Mouse (Mus musculus) heart, adult 9 months (tissue): ENCODE measurements around the gene Mindy4.

Experiments
- DNase-seq, 2 experiments: peaks; one replicate each; pipeline ENCODE4 v3.0.0; 2022; ENCODE audit warnings: low spot score in 2 of 2

Gene Mindy4

GRCm38 (mm10) chr6:55207786-55208185, 4.6 kb downstream of the Mindy4 start:
- no peak for DNase-seq

DNA sequence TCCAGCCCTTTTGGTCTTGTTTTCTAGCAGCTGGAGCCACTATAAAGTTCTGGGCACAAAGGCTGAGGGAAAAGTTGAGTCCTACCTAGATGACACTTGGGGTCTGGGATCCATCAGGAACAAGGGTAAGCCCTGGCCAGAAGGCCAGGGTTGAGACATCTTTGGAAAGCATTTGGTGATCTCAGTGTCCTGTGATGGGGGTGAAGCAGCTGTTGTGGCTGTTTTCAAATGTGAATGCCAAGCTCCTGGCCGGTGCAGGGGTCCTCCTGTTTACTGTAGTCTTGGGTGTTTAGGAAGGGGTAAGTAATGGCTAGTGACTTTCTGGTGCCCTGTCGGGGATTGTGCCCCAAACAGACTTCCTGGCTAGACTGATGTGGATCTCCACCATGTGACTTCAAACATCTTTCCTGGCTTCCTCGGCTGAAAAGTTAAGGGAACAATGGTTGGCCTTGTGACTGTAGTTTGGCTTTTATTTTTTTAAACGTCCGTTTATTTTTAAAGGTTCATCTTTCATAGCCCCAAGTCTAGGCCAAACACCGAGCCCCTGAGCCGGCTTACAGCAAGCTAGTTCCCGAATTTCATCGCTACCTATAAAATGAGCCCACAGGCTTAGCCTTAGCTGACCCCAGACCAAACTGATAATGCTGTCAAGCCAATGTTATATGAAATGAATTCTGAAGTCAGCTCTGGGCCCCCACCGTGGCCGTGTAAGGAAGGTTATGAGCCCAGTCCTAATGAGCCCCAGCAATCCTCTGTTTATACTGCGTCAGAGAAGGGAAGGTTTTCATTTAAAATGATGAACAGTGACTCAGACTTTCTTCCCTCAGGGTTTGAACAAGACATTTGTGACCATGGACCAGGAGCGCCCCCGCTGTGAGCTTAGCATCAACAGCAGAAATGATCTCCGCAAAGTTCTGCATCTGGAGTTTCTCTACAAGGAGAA, 7.5 kb downstream of the Mindy4 start:
- peak; percentile 47 to 49 for DNase-seq

- DNase-seq: peak; percentile 45 to 61
Measured at GRCm38 (mm10) chr6:55214541-55214940, 11.4 kb downstream of the Mindy4 start.

- DNase-seq: no peak
Measured at GRCm38 (mm10) chr6:55218232-55218631, 15.0 kb downstream of the Mindy4 start.

DNA sequence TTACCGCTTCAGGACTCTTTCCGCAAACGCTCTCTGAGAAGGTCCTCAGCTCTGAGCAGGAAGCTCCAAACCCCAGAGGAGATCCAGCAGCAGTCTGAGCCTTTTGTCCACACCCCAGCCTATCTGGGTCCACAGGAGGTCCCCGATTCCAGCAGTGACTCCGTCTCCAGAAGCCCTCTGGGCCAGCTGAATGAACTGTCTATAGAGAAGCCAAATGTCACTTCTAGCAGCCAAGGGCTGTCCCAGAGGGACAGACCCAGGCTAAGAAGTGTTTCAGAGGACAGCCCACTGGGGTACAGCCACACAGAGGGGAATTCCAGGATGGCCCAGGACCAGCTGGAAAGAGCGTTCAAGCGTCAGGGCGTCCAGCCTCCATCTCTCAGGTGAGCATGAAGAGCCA, 20.8 kb downstream of the Mindy4 start:
- DNase-seq: peak; percentile 52 to 53

DNA sequence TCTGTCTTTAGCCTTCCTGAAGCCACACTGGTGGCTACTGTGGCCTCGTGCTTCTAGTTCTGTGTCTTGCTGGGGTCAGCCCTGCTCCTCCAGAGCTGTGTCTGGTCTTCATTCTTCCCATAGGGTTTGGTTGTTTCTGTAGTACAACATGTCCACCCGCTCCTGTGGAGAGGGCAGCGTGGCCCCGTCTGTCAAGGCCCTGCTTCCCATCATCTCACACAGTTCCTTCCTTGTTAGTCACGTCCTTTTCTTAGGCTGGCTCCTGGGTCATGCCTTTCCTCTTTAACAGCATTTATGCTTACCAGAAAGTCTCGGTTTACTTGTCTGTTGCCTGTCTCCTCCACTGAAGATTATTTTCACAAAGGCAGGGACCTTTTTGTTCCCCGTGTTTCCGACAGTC, 26.9 kb downstream of the Mindy4 start:
- no peak for DNase-seq

- DNase-seq: no peak
Measured at GRCm38 (mm10) chr6:55232101-55232500, 28.9 kb downstream of the Mindy4 start.

DNA sequence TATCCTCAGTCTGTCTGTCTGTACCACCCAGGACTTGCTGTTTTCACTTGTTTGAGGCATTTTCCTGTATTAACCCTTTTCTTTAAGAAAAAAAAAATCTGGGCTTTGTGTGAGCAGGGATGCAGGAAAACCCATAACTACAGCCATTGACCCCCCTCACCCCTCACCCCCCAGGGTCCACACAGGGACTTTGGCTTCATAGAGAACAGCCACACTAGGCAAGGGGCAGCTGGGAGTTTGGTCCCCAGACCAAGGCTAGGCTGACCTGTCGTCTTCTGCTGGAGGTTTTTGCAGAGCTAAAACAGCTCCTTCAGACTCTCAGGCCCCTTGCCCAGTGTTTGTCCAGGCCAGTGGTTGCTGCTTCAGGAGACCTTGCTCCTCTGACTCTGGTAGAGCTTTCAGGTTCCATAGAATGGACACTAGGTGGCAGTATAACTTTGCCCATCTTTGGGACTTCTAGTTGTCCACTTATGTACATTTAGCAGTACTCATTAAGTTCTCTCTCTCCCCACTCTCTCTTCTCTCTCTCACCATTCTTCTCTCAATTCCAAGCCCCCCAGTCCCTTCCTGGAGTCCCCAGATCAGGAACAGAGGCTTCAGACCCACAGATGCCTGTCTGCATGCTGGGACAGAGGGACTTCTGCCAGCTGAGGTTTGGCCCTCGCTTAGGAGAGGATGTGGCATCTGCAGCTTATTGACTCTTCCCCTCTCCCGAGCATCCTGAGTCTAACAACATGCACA, 29.5 kb downstream of the Mindy4 start:
- DNase-seq: peak in 1 of 2 experiments; percentile 46

DNA sequence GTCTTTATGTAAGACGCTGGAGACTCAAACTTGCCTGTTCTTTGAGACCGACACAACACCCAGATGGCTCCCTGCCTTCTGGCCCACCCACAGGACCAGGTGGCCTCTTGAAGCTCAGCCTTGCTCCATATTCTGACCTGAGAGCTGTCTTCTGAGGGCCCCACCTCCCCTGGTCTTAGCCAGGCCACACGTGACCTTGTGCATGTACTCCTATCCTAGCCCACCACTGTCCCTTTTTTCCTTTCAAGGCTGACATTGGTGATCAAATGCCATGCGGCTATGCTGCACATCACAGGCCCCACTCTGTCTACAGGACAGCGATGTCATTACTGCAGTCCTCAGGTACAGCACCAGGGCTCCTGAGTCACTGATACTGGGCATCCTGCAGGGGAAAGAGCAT, 30.1 kb downstream of the Mindy4 start:
- no peak for DNase-seq

DNA sequence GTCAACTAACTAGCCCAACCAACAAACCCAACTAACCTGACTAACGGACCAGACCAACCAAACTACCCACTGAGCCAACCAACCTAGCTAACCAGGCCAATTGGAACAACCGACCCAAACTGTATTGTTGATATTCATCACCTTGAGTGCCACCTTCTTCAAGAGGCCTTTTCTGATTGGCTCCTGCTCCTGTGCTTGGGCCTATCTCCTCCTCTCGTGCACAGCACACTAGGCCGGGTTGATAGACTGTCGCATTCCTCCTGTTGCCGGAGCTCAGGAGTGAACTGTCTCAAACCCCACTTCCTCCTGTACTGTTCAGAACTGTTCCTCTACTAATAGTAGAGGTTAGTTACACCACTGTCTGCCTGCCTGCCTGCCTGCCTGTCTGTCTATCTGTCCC, 31.5 kb downstream of the Mindy4 start:
- no peak for DNase-seq

- no peak for DNase-seq
Measured at GRCm38 (mm10) chr6:55235733-55236132, 32.5 kb downstream of the Mindy4 start.

- DNase-seq: peak in 1 of 2 experiments; percentile 50
Measured at GRCm38 (mm10) chr6:55239931-55240330, 36.7 kb downstream of the Mindy4 start.

DNA sequence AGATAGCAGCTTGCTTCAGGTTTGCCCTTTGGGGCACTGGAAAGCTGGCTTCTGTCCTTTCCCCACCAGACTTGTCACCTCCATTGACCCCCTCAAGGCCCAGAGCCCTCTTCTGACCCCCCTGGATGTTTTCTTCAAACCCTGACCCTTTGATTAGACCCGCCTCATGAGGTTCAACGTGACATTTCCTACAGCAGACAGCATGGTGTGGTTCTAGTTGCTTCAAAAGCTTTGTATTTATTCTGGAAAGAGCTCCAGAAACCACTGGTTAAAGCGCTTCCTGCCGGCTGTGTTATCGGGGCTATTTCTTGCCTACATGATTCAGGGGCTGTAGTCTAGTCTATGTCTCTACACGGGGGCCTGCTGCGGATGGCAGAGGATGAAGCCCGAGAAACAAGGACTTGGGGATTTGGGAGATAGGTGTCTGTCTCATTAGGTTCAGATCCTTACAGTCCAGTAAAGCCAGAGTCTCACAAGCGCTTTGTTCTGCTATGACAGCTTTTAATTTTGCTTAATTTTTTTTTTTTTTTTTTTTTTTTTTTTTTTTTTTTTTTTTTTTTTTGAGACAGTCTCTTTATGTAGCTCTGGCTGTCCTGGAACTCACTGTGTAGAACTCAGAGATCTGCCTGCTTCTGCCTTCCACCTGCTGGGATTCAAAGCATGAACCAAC, 37.5 kb downstream of the Mindy4 start:
- peak in 1 of 2 experiments; percentile 13 for DNase-seq

DNA sequence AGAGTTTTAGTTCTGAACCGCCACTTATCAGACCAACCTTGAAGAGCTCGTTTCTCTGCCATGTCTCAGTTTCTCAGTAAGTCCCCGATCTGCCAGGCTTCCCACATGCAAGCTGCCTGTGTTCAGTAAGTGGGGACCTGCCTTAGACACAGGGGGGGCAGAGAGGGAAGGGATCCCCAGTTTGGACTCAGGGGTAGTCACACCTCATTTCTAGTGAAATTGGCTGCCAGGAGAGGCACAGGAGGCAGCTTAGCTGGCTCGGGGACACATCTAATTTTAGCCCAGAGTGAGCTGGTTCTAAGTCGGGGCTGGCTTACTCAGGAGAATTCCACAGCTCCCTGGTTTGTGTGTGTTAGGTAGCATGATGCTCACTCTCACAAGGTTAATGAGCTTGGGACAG, 38.3 kb downstream of the Mindy4 start:
- DNase-seq: peak in 1 of 2 experiments; percentile 31

DNA sequence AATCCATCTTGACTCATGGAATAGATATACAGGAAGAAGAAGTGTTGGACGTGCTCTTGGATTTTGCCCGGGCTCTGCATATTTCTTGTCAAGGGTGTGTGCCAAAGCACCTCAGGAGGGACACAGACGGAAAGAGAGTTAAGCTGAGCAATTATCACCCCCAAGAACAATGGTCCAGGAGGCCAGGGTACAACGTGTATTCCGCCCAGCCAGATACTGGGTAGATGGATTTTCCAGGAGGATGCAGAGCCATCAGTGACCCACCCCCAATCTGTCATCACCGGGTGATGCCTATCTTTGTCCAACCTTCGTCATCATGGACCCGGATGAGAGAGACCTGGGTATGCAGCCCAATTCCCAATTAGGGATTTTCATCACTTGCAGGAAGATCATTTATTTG, 42.5 kb downstream of the Mindy4 start:
- peak; percentile 74 to 94 for DNase-seq

GRCm38 (mm10) chr6:55246441-55246840, 43.3 kb downstream of the Mindy4 start:
- peak; percentile 45 to 84 for DNase-seq

GRCm38 (mm10) chr6:55246911-55247438, 43.8 kb downstream of the Mindy4 start:
- no peak for DNase-seq

DNA sequence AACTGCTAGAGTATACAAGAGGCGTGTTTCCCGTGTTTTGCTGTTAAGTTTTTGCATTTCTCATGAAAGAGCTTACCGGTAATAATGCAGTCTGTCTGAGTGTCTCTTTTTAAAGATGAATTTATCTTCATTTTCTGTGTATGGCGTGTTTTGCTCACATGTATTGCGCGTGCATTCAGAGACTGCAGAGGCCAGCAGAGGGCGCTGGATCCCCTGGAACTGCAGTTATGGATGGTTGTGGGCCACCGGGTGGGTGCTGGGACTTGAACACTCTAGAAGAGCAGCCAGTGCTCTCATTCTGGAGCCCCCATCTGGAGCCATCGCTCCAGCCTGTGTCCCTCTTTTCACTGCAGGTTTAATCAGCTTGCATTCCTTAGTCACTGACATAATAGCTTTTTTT, 46.1 kb downstream of the Mindy4 start:
- no peak for DNase-seq

DNA sequence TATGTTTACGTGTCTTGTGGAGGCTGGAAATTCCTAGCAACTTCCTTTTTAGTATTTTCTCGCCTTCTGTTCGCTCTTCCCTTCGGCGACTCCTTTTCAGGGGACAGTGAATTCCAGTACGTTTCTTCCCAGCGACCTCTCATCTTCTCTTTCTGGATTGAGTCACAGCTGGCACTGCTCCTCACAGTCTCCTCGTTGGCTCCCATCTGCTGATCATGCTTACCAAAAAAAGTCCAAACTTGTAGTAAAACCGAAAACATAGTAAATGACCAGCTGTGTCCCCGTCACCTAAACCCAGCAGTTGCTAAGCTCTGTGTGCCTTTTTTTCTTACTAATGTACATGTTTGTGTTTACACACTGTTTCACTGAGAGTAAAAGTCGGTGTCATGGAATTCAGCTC, 47.6 kb downstream of the Mindy4 start:
- peak in 1 of 2 experiments; percentile 43 for DNase-seq

DNA sequence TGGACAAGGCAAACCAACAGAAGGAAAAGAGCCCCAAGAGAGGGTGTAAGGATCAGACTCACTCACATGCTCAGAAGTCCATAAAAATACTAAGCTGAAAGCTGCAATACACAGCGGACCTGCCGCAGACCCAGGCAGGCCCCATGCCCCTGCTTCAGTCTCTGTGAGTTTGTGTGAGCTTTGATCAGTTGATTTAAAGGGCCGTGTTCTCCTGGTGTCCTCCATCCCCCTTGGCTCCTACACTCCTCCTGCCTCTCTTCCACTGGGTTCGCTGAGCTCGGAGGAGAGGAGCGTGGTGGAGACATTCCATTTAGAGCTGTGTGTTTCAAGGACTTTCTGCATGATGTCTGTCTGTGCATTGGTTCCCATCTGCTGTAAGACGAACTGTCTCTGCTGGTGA, 48.4 kb downstream of the Mindy4 start:
- no peak for DNase-seq

- no peak for DNase-seq
Measured at GRCm38 (mm10) chr6:55252731-55253247, 49.6 kb downstream of the Mindy4 start.
